Mouse (Mus musculus): Measurements from ENCODE around the gene Gtf2ird2. TPM values are rescaled to one million over a fixed set of nuclear protein-coding genes. Genes with fewer than 3 reads are reported as not detected.

Gene Gtf2ird2
- polyA plus RNA-seq (2015; fragmentation: Nextera tagmentation; extraction: Ambion mirVana) = 9.7 and 11.2 TPM in 2 replicates

DNA sequence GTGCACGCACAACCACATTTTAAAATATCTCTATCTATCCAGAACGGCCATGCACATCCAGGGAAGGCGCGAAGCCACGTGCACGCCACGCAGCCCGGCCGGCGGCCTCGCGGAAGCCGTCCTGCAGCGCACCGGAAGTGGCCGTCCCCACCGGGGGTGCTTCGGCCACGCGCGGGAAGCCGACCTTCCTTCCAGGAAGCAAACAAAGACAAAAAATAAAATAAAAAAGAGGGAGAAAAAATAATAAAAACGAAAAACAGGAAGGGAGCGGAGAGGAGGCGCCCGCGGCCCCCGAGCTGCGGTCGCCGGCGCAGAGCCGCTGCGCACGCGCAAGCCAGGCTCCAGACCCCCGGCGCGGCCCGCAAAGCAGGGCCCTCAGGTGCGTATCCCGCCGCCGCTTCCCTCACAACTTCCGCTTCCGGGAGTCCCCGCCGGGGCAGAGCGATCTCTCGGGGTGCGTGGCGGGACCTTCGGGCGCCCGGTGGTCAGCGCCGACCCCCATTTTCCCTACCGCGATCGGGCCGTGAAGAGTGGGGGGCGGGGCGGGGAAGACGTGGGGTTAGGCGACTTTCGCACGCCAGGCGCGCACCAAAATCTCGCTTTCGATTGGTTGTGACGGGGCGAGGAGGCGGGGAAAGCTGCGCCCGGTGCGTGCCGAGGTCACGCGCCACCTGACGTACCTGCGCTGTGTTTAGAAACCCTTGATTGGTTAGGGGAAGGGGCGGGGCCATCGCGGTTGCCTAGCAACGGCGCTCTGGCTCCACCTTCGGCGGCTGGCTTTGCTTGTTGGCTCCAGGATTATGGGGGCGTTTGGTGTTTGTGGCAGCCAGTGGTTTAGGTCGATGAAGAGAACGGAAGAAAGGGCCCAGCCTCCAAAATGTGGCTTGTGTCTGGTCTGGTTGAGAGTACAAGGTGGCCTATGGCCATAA lies at the start of gene Gtf2ird2:
TSS of gene Gtf2ird2 (plus strand) at position 140 of the 929 bp plus-strand sequence.

DNA sequence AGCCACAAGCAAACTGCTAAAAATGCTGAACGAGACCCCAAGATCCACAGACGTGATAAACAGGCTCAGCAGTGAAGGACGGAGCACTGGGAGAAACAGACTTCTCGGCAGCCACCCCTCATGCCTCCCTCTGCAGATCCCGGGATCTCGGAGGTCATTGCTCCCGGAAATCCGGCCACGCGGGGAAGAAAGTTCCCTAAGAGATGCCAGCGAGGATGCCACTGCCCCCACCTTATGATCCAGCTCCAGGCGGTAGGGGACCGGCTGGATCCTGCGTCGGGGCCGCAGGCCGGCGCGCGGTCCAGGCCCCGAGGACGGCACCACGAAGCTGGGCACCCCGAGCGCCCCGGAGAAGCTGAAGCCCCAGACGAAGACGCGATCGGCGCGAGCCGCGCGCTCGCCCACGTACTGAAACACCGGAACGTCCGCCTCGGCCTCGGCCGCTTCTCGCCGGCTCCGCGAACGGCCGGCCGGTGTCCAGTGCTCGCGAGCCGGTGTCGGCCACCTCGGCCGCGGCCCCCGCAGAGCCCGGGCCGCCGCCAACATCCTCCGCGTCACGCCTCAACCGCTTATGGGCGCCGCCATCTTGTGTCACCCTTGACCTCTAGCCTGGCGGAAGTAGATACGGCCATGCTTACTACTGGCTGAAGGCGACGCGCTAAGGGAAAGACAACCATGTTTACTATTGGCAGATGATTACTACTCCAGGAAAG lies 7.5 kb upstream of the Gtf2ird2 start, which contains the start of gene Rcc1l:
TSS of gene Rcc1l (minus strand) at position 606 of the 713 bp plus-strand sequence.

DNA sequence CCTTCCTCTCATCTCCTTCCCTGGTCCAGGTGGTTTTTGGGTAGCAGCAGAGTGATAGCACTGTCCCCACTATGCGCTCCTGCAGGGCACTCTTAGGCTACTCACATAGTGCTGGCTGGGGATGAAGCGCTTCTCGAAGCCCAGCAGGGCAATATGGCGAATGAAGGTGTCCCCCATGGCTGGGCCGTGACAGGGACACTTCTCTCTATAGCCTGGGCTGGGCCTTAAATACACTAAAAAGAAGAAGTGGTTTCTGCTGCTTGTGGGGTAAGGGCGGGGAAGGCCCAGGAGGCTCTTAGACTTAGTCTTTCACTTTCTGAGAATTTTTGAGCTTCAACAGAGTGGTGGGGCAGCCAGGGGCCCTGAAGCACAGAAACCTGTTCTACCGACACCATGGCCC lies 45.6 kb downstream of the Gtf2ird2 start, which contains the start of gene Ncf1:
TSS of gene Ncf1 (minus strand) at position 235 of the 400 bp plus-strand sequence.

Other genes with a start within 250 kb of the Gtf2ird2 start
- 19.4 and 27.4 TPM in 2 replicates for gene Castor2, start 84.3 kb upstream of the Gtf2ird2 start, polyA plus RNA-seq (2015; fragmentation: Nextera tagmentation; extraction: Ambion mirVana)
- gene Rcc1l, start 7.2 kb upstream of the Gtf2ird2 start, polyA plus RNA-seq (2015; fragmentation: Nextera tagmentation; extraction: Ambion mirVana) = 19.1 and 19.9 TPM in 2 replicates
- gene Ncf1, start 45.6 kb downstream of the Gtf2ird2 start, polyA plus RNA-seq (2015; fragmentation: Nextera tagmentation; extraction: Ambion mirVana) = 3.8 and 4.2 TPM in 2 replicates
- 89.6 and 107 TPM in 2 replicates for gene Gtf2i, start 130.7 kb downstream of the Gtf2ird2 start, polyA plus RNA-seq (2015; fragmentation: Nextera tagmentation; extraction: Ambion mirVana)

All from neural tube, postnatal 0 days (tissue).